Mouse (Mus musculus) liver, embryonic 16.5 days (tissue): ENCODE data around the gene Abhd16b. TPM values are rescaled to one million over a fixed set of nuclear protein-coding genes. Genes with fewer than 3 reads are reported as not detected.

ENCODE experiments used
- polyA plus RNA-seq: library from polyadenylated mRNA; unstranded; fragments of >200 nt; fragmentation: Nextera tagmentation; extraction: Ambion mirVana; gene quantifications from 2 replicates; pipeline ENCODE4 v1.2.1, GENCODE M21; 2015

Gene Abhd16b
- polyA plus RNA-seq, 1 experiment from 2014 or later = not detected

Other genes starting within 250 kb of the Abhd16b start
- 9.4 and 9.8 TPM in 2 replicates for gene Gmeb2, start 205.2 kb upstream of the Abhd16b start, polyA plus RNA-seq
- gene Stmn3, start 178.7 kb upstream of the Abhd16b start, polyA plus RNA-seq = 0.08 and 0.32 TPM in 2 replicates
- 19.7 and 21.0 TPM in 2 replicates for gene Rtel1, start 173.5 kb upstream of the Abhd16b start, polyA plus RNA-seq
- gene Zgpat, start 128.3 kb upstream of the Abhd16b start, polyA plus RNA-seq = 8.8 and 10.5 TPM in 2 replicates
- 17.1 and 20.7 TPM in 2 replicates for gene Arfrp1, start 127.8 kb upstream of the Abhd16b start, polyA plus RNA-seq
- 4.7 and 6.3 TPM in 2 replicates for gene Lime1, start 113.1 kb upstream of the Abhd16b start, polyA plus RNA-seq
- 7.0 and 7.5 TPM in 2 replicates for gene Zbtb46, start 33.8 kb upstream of the Abhd16b start, polyA plus RNA-seq
- 62.7 and 69.3 TPM in 2 replicates for gene Tpd52l2, start 3.9 kb downstream of the Abhd16b start, polyA plus RNA-seq
- 26.4 and 27.3 TPM in 2 replicates for gene Dnajc5, start 27.3 kb downstream of the Abhd16b start, polyA plus RNA-seq
- 21.0 and 23.6 TPM in 2 replicates for gene Uckl1, start 91.7 kb downstream of the Abhd16b start, polyA plus RNA-seq
- 24.2 and 25.0 TPM in 2 replicates for gene Prpf6, start 98.7 kb downstream of the Abhd16b start, polyA plus RNA-seq
- gene Zfp512b, start 99.6 kb downstream of the Abhd16b start, polyA plus RNA-seq = 6.2 and 7.6 TPM in 2 replicates
- 1.7 and 2.3 TPM in 2 replicates for gene Samd10, start 106.0 kb downstream of the Abhd16b start, polyA plus RNA-seq
- gene Gm29797, start 163.8 kb downstream of the Abhd16b start, polyA plus RNA-seq = 0.19 TPM in 1 of 2 replicates, not detected in the other
- gene Sox18, start 178.4 kb downstream of the Abhd16b start, polyA plus RNA-seq = 6.9 TPM in 2 replicates
- 1.9 TPM in 2 replicates for gene Tcea2, start 187.1 kb downstream of the Abhd16b start, polyA plus RNA-seq
- gene Rgs19, start 200.8 kb downstream of the Abhd16b start, polyA plus RNA-seq = 19.0 and 19.7 TPM in 2 replicates
- gene Lkaaear1, start 205.2 kb downstream of the Abhd16b start, polyA plus RNA-seq = not detected in 2 replicates
- gene Oprl1, start 221.8 kb downstream of the Abhd16b start, polyA plus RNA-seq = 0.07 and 0.11 TPM in 2 replicates